ENCODE assay signal across 16 mouse cellular contexts in the genomic region with DNA sequence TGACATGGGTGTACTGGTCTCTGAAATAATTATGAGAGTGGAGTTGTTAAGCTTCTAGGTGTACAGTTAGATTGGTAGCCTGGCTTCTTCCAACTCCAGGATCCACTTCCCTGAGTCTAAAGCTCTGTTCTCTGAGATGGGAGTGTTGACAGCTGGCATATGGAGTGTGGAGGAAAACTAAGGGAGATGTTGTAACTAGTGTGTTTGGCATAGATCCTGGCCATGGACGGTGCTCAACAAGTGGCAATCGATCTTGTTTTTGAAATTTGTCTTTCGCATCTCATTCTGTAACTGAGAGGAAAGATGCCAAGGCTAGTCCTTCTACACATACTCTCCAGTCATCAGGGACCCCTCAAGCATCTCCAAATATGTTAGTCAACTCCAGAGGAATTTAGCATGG.
DNase-seq lines count a peak whose midpoint lies in the region; ATAC-seq and TF ChIP-seq lines count a peak whose summit lies in the region.
"Had no signal": no experiment of that assay in that cellular context is flagged by ENCODE, and none has a peak within 500 bp of the region (broad histone marks: within the 10 kb centered on the region; RNA-seq: fewer than 3 reads in every experiment).

No protein-coding gene starts in this region.

- H3K36me3 ChIP-seq in liver, postnatal 0 days (replicated peaks; ENCODE audit: insufficient read depth, low read length): no peaks in the 10 kb centered on the region
- H3K36me3 ChIP-seq in liver, embryonic 12.5 days: no peaks in the 10 kb centered on the region
- no peaks in the 10 kb centered on the region for H3K36me3 ChIP-seq in forebrain, embryonic 10.5 days (replicated peaks)
- no peaks in the 10 kb centered on the region for H3K36me3 ChIP-seq in intestine, embryonic 16.5 days (ENCODE audit: control insufficient read depth, insufficient read depth, low read length)
- H3K36me3 ChIP-seq: forebrain, embryonic 12.5 days; G1E; limb, embryonic 12.5 days; neural tube, embryonic 15.5 days had no signal

- 66% methylated on average over 3 of the region's 3 CpGs for WGBS in liver, postnatal 0 days (ENCODE audit: insufficient replicate concordance)
- 73% methylated on average over 3 of the region's 3 CpGs for WGBS in liver, embryonic 12.5 days (ENCODE audit: insufficient replicate concordance)
- WGBS in forebrain, embryonic 10.5 days: 89% methylated on average over 3 of the region's 3 CpGs
- 93% methylated on average over 3 of the region's 3 CpGs for WGBS in intestine, embryonic 16.5 days

- no peak for TF ChIP-seq CTCF in liver, postnatal 0 days (IDR thresholded peaks at IDR 0.05; ENCODE audit: low read depth)

- no peak overlapping the region for H3K4me3 ChIP-seq in liver, postnatal 0 days (ENCODE audit: low read depth, low read length)
- no peak overlapping the region for H3K4me3 ChIP-seq in liver, embryonic 12.5 days
- no peak overlapping the region for H3K4me3 ChIP-seq in forebrain, embryonic 10.5 days
- no peak overlapping the region for H3K4me3 ChIP-seq in intestine, embryonic 16.5 days (ENCODE audit: low read length)
- H3K4me3 ChIP-seq: forebrain, embryonic 12.5 days; limb, embryonic 12.5 days; neural tube, embryonic 15.5 days had no signal

- TF ChIP-seq EP300 in liver, postnatal 0 days (IDR thresholded peaks at IDR 0.05; ENCODE audit: low read depth): no peak

- H3K4me2 ChIP-seq in liver, postnatal 0 days (ENCODE audit: low read depth, low read length): no peak overlapping the region
- no peak overlapping the region for H3K4me2 ChIP-seq in liver, embryonic 12.5 days
- H3K4me2 ChIP-seq in intestine, embryonic 16.5 days (ENCODE audit: low read depth, low read length): no peak overlapping the region
- H3K4me2 ChIP-seq: forebrain, embryonic 12.5 days; limb, embryonic 12.5 days; neural tube, embryonic 15.5 days had no signal

- H3K9ac ChIP-seq in liver, postnatal 0 days (replicated peaks): no peak overlapping the region
- H3K9ac ChIP-seq in liver, embryonic 12.5 days: no peak overlapping the region
- H3K9ac ChIP-seq in intestine, embryonic 16.5 days (ENCODE audit: low read depth, low read length): no peak overlapping the region
- H3K9ac ChIP-seq: forebrain, embryonic 12.5 days; limb, embryonic 12.5 days; neural tube, embryonic 15.5 days had no signal

- DNase-seq in frontal cortex, postnatal 10 days (ENCODE audit: low spot score in 2 of 2): no peak
- DNase-seq in liver, postnatal 0 days: peak; percentile 16
- DNase-seq in heart, postnatal 25 days (ENCODE audit: low spot score): peak; percentile 8
- peak; percentile 3 for DNase-seq in yolk sac, embryonic 10.5 days (ENCODE audit: low spot score)
- DNase-seq in forebrain, embryonic 10.5 days (ENCODE audit: extremely low spot score, low spot score): no peak
- DNase-seq: cerebellum, adult 9-11 months; layer of hippocampus, adult 9-11 months; thymus, adult 18-20 months had no signal

- no peaks in the 10 kb centered on the region for H3K9me3 ChIP-seq in liver, postnatal 0 days (ENCODE audit: low read length)
- H3K9me3 ChIP-seq in liver, embryonic 12.5 days (replicated peaks): no peaks in the 10 kb centered on the region
- no peaks in the 10 kb centered on the region; the same call in 1 of the 2 replicates for H3K9me3 ChIP-seq in forebrain, embryonic 10.5 days
- H3K9me3 ChIP-seq in intestine, embryonic 16.5 days (ENCODE audit: control insufficient read depth, low read length): no peaks in the 10 kb centered on the region
- H3K9me3 ChIP-seq: neural tube, embryonic 15.5 days had no signal

- ATAC-seq in frontal cortex, adult (ENCODE audit: low TSS enrichment): peak; percentile 65; the same call in 1 of the 2 replicates
- peak; percentile 82 for ATAC-seq in liver, postnatal 0 days
- no peak for ATAC-seq in liver, embryonic 12.5 days
- no peak for ATAC-seq in intestine, embryonic 16.5 days

- peaks cover 10% of the 10 kb centered on the region; the same call in 1 of the 2 replicates for H3K4me1 ChIP-seq in liver, postnatal 0 days (ENCODE audit: insufficient read depth)
- H3K4me1 ChIP-seq in liver, embryonic 12.5 days: no peaks in the 10 kb centered on the region
- H3K4me1 ChIP-seq in forebrain, embryonic 10.5 days: peaks cover 2% of the 10 kb centered on the region; the same call in 1 of the 2 replicates
- H3K4me1 ChIP-seq in intestine, embryonic 16.5 days (ENCODE audit: control insufficient read depth, insufficient read depth, low read length): no peaks in the 10 kb centered on the region
- H3K4me1 ChIP-seq: forebrain, embryonic 12.5 days; neural tube, embryonic 15.5 days had no signal

- H3K27ac ChIP-seq in liver, postnatal 0 days (ENCODE audit: low read depth): peak overlapping the region; percentile 62; the same call in 1 of the 2 replicates
- H3K27ac ChIP-seq in liver, embryonic 12.5 days: no peak overlapping the region
- H3K27ac ChIP-seq in forebrain, embryonic 10.5 days: no peak overlapping the region
- H3K27ac ChIP-seq in intestine, embryonic 16.5 days (ENCODE audit: low read length): no peak overlapping the region
- H3K27ac ChIP-seq: forebrain, embryonic 12.5 days; kidney, postnatal 0 days; limb, embryonic 12.5 days; neural tube, embryonic 15.5 days had no signal

- no peaks in the 10 kb centered on the region for H3K27me3 ChIP-seq in liver, postnatal 0 days (ENCODE audit: insufficient read depth, low read length)
- H3K27me3 ChIP-seq in liver, embryonic 12.5 days (replicated peaks): no peaks in the 10 kb centered on the region
- no peaks in the 10 kb centered on the region for H3K27me3 ChIP-seq in forebrain, embryonic 10.5 days (ENCODE audit: poor library complexity, severe bottlenecking)
- H3K27me3 ChIP-seq in intestine, embryonic 16.5 days (replicated peaks; ENCODE audit: control insufficient read depth, insufficient read depth, low read length): no peaks in the 10 kb centered on the region
- H3K27me3 ChIP-seq: forebrain, embryonic 12.5 days; limb, embryonic 12.5 days; neural tube, embryonic 15.5 days had no signal

- intact Hi-C loops in heart, postnatal 25 days (cut with DNase I): no loop called here

Comparison
In these comparisons a context has a peak if more than half of its experiments do, and no peak if none do; other contexts are left out.
1. ATAC-seq: peak in frontal cortex, adult (single experiment) and liver, postnatal 0 days (single experiment); none in liver, embryonic 12.5 days (single experiment) and intestine, embryonic 16.5 days (single experiment).
2. DNase-seq: peak in liver, postnatal 0 days (single experiment), heart, postnatal 25 days (single experiment) and yolk sac, embryonic 10.5 days (single experiment); none in frontal cortex, postnatal 10 days (0 of 2) and forebrain, embryonic 10.5 days (single experiment).